Mouse (Mus musculus): Measurements from ENCODE around the gene Mrps18b.

DNA sequence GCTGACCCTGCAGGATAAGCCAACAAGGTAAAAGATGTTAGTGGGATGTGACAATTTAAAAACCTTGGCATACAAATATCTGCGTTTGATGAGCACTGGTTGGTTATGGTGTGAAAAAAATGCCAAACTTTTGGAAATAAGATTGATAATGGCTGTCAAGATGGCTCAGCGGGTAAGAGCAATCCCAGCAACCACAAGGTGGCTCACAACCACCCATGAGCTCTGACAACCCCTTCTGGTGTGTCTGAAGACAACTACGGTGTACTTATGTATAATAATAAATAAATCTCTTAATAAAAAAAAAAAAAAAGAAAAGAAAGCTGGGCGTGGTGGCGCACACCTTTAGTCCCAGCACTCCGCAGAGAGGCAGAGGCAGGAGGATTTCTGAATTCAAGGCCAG is 1.2 kb downstream of the Mrps18b start:
- no peak for TF ChIP-seq CTCF (IDR thresholded peaks at IDR 0.05; ENCODE audit: borderline replicate concordance, insufficient read depth, low read length)
- no peak for TF ChIP-seq POLR2A (IDR thresholded peaks at IDR 0.05; ENCODE audit: low read depth, low read length)
